Mouse (Mus musculus): ENCODE results near the gene Scd2. TPM values are rescaled to one million over a fixed set of nuclear protein-coding genes. Genes with fewer than 3 reads are reported as not detected.
"Not testable (repeated sequence)": the region's sequence is repeated elsewhere in the genome, so short reads cannot be mapped to it uniquely, and the experiment has no call there.

Scd2 gene
- total and polyA plus RNA-seq, 2 experiments from 2014 or later = 210 to 696 TPM

- H3K27me3 ChIP-seq (ENCODE audit: insufficient read depth, low read length) = no peaks in the 10 kb centered on the region
- no peak overlapping the region for H3K9ac ChIP-seq
- WGBS = 86% methylated on average over 3 of the region's 3 CpGs
- no peak overlapping the region for H3K4me2 ChIP-seq (ENCODE audit: low read depth)
- TF ChIP-seq CTCF (IDR thresholded peaks at IDR 0.05; ENCODE audit: low read depth) = no peak
- no peak for ATAC-seq
- H3K4me3 ChIP-seq (ENCODE audit: low read depth, low read length) = no peak overlapping the region
- no peaks in the 10 kb centered on the region for H3K9me3 ChIP-seq (ENCODE audit: low read length)
- no peaks in the 10 kb centered on the region for H3K36me3 ChIP-seq (ENCODE audit: insufficient read depth)
- DNase-seq = no peak
- H3K4me1 ChIP-seq (ENCODE audit: insufficient read depth) = no peaks in the 10 kb centered on the region
- H3K27ac ChIP-seq (ENCODE audit: low read depth, low read length) = no peak overlapping the region
Observed at GRCm38 (mm10) chr19:44320316-44320715, 26.8 kb downstream of the Scd2 start.

DNA sequence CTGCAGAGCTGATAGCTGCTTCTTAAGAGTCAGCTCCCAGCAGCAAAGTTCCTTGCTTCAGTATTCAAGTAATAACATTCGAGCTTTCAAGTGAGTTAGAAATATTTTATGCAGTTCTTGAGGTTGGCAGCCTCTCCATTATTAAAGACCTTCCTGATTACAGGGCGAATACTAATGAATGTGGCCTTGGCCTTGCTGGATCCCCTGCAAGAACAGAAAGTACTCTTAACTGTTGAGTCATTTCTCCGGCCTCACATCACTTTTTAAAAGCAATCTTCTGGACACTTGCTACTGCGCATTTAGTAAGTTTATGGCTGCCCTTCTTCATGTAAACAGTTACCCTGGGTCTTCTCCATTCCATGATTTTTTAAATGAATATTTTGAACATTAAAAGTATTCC, 27.7 kb downstream of the Scd2 start:
- ATAC-seq (no peak), DNase-seq (no peak)
- Histone ChIP-seq H3K9ac (no peak overlapping the region), H3K4me2 (ENCODE audit: low read depth) (no peak overlapping the region), H3K9me3 (ENCODE audit: low read length) (no peaks in the 10 kb centered on the region), H3K36me3 (ENCODE audit: insufficient read depth) (no peaks in the 10 kb centered on the region), H3K4me1 (ENCODE audit: insufficient read depth) (no peaks in the 10 kb centered on the region), H3K4me3 (ENCODE audit: low read depth, low read length) (no peak overlapping the region), H3K27me3 (ENCODE audit: insufficient read depth, low read length) (no peaks in the 10 kb centered on the region), H3K27ac (ENCODE audit: low read depth, low read length) (no peak overlapping the region)
- no peak for TF ChIP-seq CTCF (IDR thresholded peaks at IDR 0.05; ENCODE audit: low read depth)
- WGBS = 78% methylated on average over 4 of the region's 4 CpGs

GRCm38 (mm10) chr19:44321631-44322030, 28.2 kb downstream of the Scd2 start:
- no peak overlapping the region for H3K9ac ChIP-seq
- H3K9me3 ChIP-seq (ENCODE audit: low read length) = no peaks in the 10 kb centered on the region
- no peak overlapping the region for H3K4me3 ChIP-seq (ENCODE audit: low read depth, low read length)
- H3K4me2 ChIP-seq (ENCODE audit: low read depth) = no peak overlapping the region
- DNase-seq = no peak
- H3K27ac ChIP-seq (ENCODE audit: low read depth, low read length) = no peak overlapping the region
- WGBS = 85% methylated on average over 2 of the region's 2 CpGs
- TF ChIP-seq CTCF (IDR thresholded peaks at IDR 0.05; ENCODE audit: low read depth) = no peak
- ATAC-seq = no peak
- no peaks in the 10 kb centered on the region for H3K36me3 ChIP-seq (ENCODE audit: insufficient read depth)
- H3K4me1 ChIP-seq (ENCODE audit: insufficient read depth) = no peaks in the 10 kb centered on the region
- no peaks in the 10 kb centered on the region for H3K27me3 ChIP-seq (ENCODE audit: insufficient read depth, low read length)

- Histone ChIP-seq H3K9ac (no peak overlapping the region), H3K4me3 (ENCODE audit: low read depth, low read length) (no peak overlapping the region), H3K27me3 (ENCODE audit: insufficient read depth, low read length) (no peaks in the 10 kb centered on the region), H3K4me1 (ENCODE audit: insufficient read depth) (no peaks in the 10 kb centered on the region), H3K36me3 (ENCODE audit: insufficient read depth) (no peaks in the 10 kb centered on the region), H3K4me2 (ENCODE audit: low read depth) (no peak overlapping the region), H3K27ac (ENCODE audit: low read depth, low read length) (no peak overlapping the region), H3K9me3 (ENCODE audit: low read length) (no peaks in the 10 kb centered on the region)
- ATAC-seq (no peak), DNase-seq (no peak)
- no peak for TF ChIP-seq CTCF (IDR thresholded peaks at IDR 0.05; ENCODE audit: low read depth)
- WGBS = 84% methylated on average over 2 of the region's 2 CpGs
Observed at GRCm38 (mm10) chr19:44329566-44329965, 36.1 kb downstream of the Scd2 start.

- H3K4me2 ChIP-seq (ENCODE audit: low read depth); H3K36me3 ChIP-seq (ENCODE audit: insufficient read depth); H3K4me3 ChIP-seq (ENCODE audit: low read depth, low read length); H3K27me3 ChIP-seq (ENCODE audit: insufficient read depth, low read length); H3K9ac ChIP-seq; H3K27ac ChIP-seq (ENCODE audit: low read depth, low read length); ATAC-seq; H3K4me1 ChIP-seq (ENCODE audit: insufficient read depth); H3K9me3 ChIP-seq (ENCODE audit: low read length); DNase-seq: not testable (repeated sequence)
- WGBS = 98% methylated on average over 1 of the region's 1 CpGs
Observed at GRCm38 (mm10) chr19:44331128-44331527, 37.7 kb downstream of the Scd2 start.

- Histone ChIP-seq H3K4me3 (ENCODE audit: low read depth, low read length) (no peak overlapping the region), H3K36me3 (ENCODE audit: insufficient read depth) (no peaks in the 10 kb centered on the region), H3K27ac (ENCODE audit: low read depth, low read length) (no peak overlapping the region), H3K9me3 (ENCODE audit: low read length) (no peaks in the 10 kb centered on the region), H3K9ac (no peak overlapping the region), H3K4me2 (ENCODE audit: low read depth) (no peak overlapping the region), H3K4me1 (ENCODE audit: insufficient read depth) (no peaks in the 10 kb centered on the region), H3K27me3 (ENCODE audit: insufficient read depth, low read length) (no peaks in the 10 kb centered on the region)
- ATAC-seq (no peak), DNase-seq (no peak)
- TF ChIP-seq CTCF (IDR thresholded peaks at IDR 0.05; ENCODE audit: low read depth) = no peak
- WGBS = 85% methylated on average over 5 of the region's 5 CpGs
Observed at GRCm38 (mm10) chr19:44331911-44332310, 38.4 kb downstream of the Scd2 start.

DNA sequence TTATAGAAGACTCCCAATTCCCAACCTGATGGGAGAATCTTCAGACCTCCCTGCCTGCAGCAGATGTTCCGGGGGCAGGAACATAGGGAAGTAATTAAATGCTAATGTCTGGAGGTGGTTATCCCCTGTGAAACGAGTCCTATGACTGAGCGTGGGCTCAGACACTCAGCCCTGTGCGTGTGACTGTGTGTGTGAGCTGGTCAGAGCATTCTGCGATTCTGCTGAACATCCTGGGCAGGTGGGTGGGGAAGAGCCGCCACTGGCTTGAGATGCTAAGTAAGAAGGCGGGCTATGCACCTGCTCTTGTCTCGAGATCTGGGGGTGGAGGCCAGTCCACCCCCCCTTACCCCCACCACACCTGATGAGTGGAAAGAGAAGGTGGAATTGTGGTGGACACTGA, 38.9 kb downstream of the Scd2 start:
- no peak for TF ChIP-seq CTCF (IDR thresholded peaks at IDR 0.05; ENCODE audit: low read depth)
- Histone ChIP-seq H3K36me3 (ENCODE audit: insufficient read depth) (no peaks in the 10 kb centered on the region), H3K4me2 (ENCODE audit: low read depth) (no peak overlapping the region), H3K27ac (ENCODE audit: low read depth, low read length) (no peak overlapping the region), H3K4me1 (ENCODE audit: insufficient read depth) (no peaks in the 10 kb centered on the region), H3K9me3 (ENCODE audit: low read length) (no peaks in the 10 kb centered on the region), H3K4me3 (ENCODE audit: low read depth, low read length) (no peak overlapping the region), H3K9ac (no peak overlapping the region), H3K27me3 (ENCODE audit: insufficient read depth, low read length) (no peaks in the 10 kb centered on the region)
- DNase-seq = no peak
- 82% methylated on average over 8 of the region's 8 CpGs for WGBS
- no peak for ATAC-seq

Measured in forebrain, postnatal 0 days (tissue).